ENCODE assay signal across 16 mouse cellular contexts in the genomic region with DNA sequence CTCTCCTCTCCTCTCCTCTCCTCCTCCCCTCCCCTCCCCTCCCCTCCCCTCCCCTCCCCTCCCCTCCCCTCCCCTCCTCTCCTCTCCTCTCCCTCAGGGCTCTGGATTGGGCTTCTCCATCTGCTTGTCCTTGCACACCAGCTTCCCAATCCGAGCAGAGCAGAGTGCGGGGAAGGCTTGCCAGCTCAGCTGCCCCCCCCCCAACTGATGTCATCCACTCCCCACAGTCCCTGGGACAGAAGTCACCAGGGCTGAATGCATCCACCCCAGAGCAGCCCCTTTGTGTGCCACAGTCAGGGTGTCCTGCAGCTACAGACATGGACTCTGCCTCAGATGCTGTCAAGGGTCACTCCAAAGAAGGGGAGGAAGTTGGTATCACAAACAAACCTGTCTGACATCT. TPM values are rescaled to one million over a fixed set of nuclear protein-coding genes. Genes with fewer than 3 reads are reported as not detected.
DNase-seq lines count a peak whose midpoint lies in the region; ATAC-seq lines count a peak whose summit lies in the region.
"Had no signal": no experiment of that assay in that cellular context is flagged by ENCODE, and none has a peak within 500 bp of the region (broad histone marks: within the 10 kb centered on the region; RNA-seq: fewer than 3 reads in every experiment).

No protein-coding gene starts in this region.

- no peak overlapping the region for H3K4me2 ChIP-seq in midbrain, embryonic 16.5 days (ENCODE audit: low read length)
- H3K4me2 ChIP-seq in forebrain, embryonic 14.5 days (ENCODE audit: low read length): no peak overlapping the region
- no peak overlapping the region; the same call in 1 of the 2 replicates for H3K4me2 ChIP-seq in hindbrain, embryonic 16.5 days (ENCODE audit: low read length)
- H3K4me2 ChIP-seq in neural tube, embryonic 15.5 days: no peak overlapping the region
- H3K4me2 ChIP-seq: kidney, embryonic 15.5 days; liver, embryonic 15.5 days had no signal

- no peak overlapping the region for H3K9ac ChIP-seq in midbrain, embryonic 16.5 days (ENCODE audit: low read depth, low read length)
- H3K9ac ChIP-seq in forebrain, embryonic 14.5 days (ENCODE audit: low read length): no peak overlapping the region
- H3K9ac ChIP-seq in hindbrain, embryonic 16.5 days (ENCODE audit: low read depth, low read length): no peak overlapping the region
- H3K9ac ChIP-seq in neural tube, embryonic 15.5 days (replicated peaks): no peak overlapping the region
- H3K9ac ChIP-seq: embryonic facial prominence, embryonic 15.5 days; kidney, embryonic 15.5 days; liver, embryonic 15.5 days had no signal

- peaks cover 61% of the 10 kb centered on the region for H3K27me3 ChIP-seq in midbrain, embryonic 10.5 days (ENCODE audit: low read depth, poor library complexity, severe bottlenecking)
- H3K27me3 ChIP-seq in midbrain, embryonic 16.5 days (ENCODE audit: control insufficient read depth, insufficient read depth, low read depth, low read length): no peaks in the 10 kb centered on the region
- H3K27me3 ChIP-seq in forebrain, embryonic 14.5 days (replicated peaks; ENCODE audit: control insufficient read depth, insufficient read depth, low read length): no peaks in the 10 kb centered on the region
- H3K27me3 ChIP-seq in hindbrain, embryonic 16.5 days (replicated peaks; ENCODE audit: control insufficient read depth, insufficient read depth, low read length): no peaks in the 10 kb centered on the region
- no peaks in the 10 kb centered on the region for H3K27me3 ChIP-seq in neural tube, embryonic 15.5 days (replicated peaks)

- peaks cover 43% of the 10 kb centered on the region for H3K4me1 ChIP-seq in midbrain, embryonic 10.5 days
- peaks cover 22% of the 10 kb centered on the region for H3K4me1 ChIP-seq in midbrain, embryonic 16.5 days (ENCODE audit: control insufficient read depth, insufficient read depth, low read length)
- H3K4me1 ChIP-seq in forebrain, embryonic 14.5 days (ENCODE audit: control insufficient read depth, insufficient read depth, low read length): peaks cover 13% of the 10 kb centered on the region
- H3K4me1 ChIP-seq in hindbrain, embryonic 16.5 days (ENCODE audit: control insufficient read depth, insufficient read depth, low read depth, low read length): peaks cover 14% of the 10 kb centered on the region
- H3K4me1 ChIP-seq in neural tube, embryonic 15.5 days: peaks cover 29% of the 10 kb centered on the region
- H3K4me1 ChIP-seq: kidney, embryonic 15.5 days; liver, embryonic 15.5 days had no signal

- H3K27ac ChIP-seq in midbrain, embryonic 10.5 days (replicated peaks): peak overlapping the region; percentile 86
- H3K27ac ChIP-seq in midbrain, embryonic 16.5 days (ENCODE audit: low read length): no peak overlapping the region
- H3K27ac ChIP-seq in forebrain, embryonic 14.5 days (ENCODE audit: low read depth, low read length): no peak overlapping the region
- no peak overlapping the region; the same call in 1 of the 2 replicates for H3K27ac ChIP-seq in hindbrain, embryonic 16.5 days (ENCODE audit: low read depth, low read length)
- H3K27ac ChIP-seq in neural tube, embryonic 15.5 days (replicated peaks): peak overlapping the region; percentile 81
- H3K27ac ChIP-seq: embryonic facial prominence, embryonic 15.5 days; kidney, embryonic 15.5 days; liver, embryonic 15.5 days had no signal

- H3K9me3 ChIP-seq in midbrain, embryonic 10.5 days (replicated peaks): no peaks in the 10 kb centered on the region
- H3K9me3 ChIP-seq in midbrain, embryonic 16.5 days (replicated peaks; ENCODE audit: control insufficient read depth, low read length, poor library complexity, severe bottlenecking): no peaks in the 10 kb centered on the region
- H3K9me3 ChIP-seq in forebrain, embryonic 14.5 days (replicated peaks; ENCODE audit: control insufficient read depth, low read length): no peaks in the 10 kb centered on the region
- H3K9me3 ChIP-seq in hindbrain, embryonic 16.5 days (ENCODE audit: control insufficient read depth, low read length): no peaks in the 10 kb centered on the region
- H3K9me3 ChIP-seq in neural tube, embryonic 15.5 days (replicated peaks): no peaks in the 10 kb centered on the region
- H3K9me3 ChIP-seq: embryonic facial prominence, embryonic 15.5 days; kidney, embryonic 15.5 days; liver, embryonic 15.5 days had no signal

- peak; percentile 46 for DNase-seq in midbrain, embryonic 10.5 days (ENCODE audit: low spot score)
- DNase-seq in forebrain, embryonic 14.5 days (ENCODE audit: low spot score): no peak
- no peak for DNase-seq in adrenal gland, adult 2 months
- DNase-seq in adrenal gland, postnatal 25 days: no peak
- no peak for DNase-seq in embryo, embryonic 10 days (ENCODE audit: low spot score)
- DNase-seq: adrenal gland, postnatal 14 days; B cell, adult 2 months; cerebellum, postnatal 36 days; lung, postnatal 4 days; right cerebral cortex, adult 18-20 months had no signal

- H3K36me3 ChIP-seq in midbrain, embryonic 10.5 days: no peaks in the 10 kb centered on the region
- no peaks in the 10 kb centered on the region for H3K36me3 ChIP-seq in midbrain, embryonic 16.5 days (ENCODE audit: control insufficient read depth, insufficient read depth, low read length)
- no peaks in the 10 kb centered on the region for H3K36me3 ChIP-seq in forebrain, embryonic 14.5 days (ENCODE audit: control insufficient read depth, insufficient read depth, low read length)
- no peaks in the 10 kb centered on the region for H3K36me3 ChIP-seq in hindbrain, embryonic 16.5 days (ENCODE audit: control insufficient read depth, insufficient read depth, low read length)
- H3K36me3 ChIP-seq in neural tube, embryonic 15.5 days: no peaks in the 10 kb centered on the region
- H3K36me3 ChIP-seq: embryonic facial prominence, embryonic 15.5 days; kidney, embryonic 15.5 days; liver, embryonic 15.5 days had no signal

- H3K4me3 ChIP-seq in midbrain, embryonic 10.5 days: peak overlapping the region; percentile 42
- no peak overlapping the region for H3K4me3 ChIP-seq in midbrain, embryonic 16.5 days (ENCODE audit: low read depth, low read length)
- H3K4me3 ChIP-seq in forebrain, embryonic 14.5 days (ENCODE audit: low read depth, low read length): no peak overlapping the region
- no peak overlapping the region for H3K4me3 ChIP-seq in hindbrain, embryonic 16.5 days (ENCODE audit: low read length)
- H3K4me3 ChIP-seq in neural tube, embryonic 15.5 days (replicated peaks): no peak overlapping the region
- H3K4me3 ChIP-seq: embryonic facial prominence, embryonic 15.5 days; kidney, embryonic 15.5 days; liver, embryonic 15.5 days had no signal

- ATAC-seq in midbrain, embryonic 16.5 days: no peak
- peak; percentile 61 for ATAC-seq in forebrain, embryonic 14.5 days
- peak; percentile 48; the same call in 1 of the 2 replicates for ATAC-seq in hindbrain, embryonic 16.5 days
- ATAC-seq in neural tube, embryonic 15.5 days (ENCODE audit: low FRiP score): no peak

- 50% methylated on average over 2 of the region's 2 CpGs for WGBS in midbrain, embryonic 10.5 days
- WGBS in midbrain, embryonic 16.5 days: 30% methylated on average over 2 of the region's 2 CpGs
- 34% methylated on average over 2 of the region's 2 CpGs for WGBS in forebrain, embryonic 14.5 days
- 0% methylated on average over 2 of the region's 2 CpGs for WGBS in hindbrain, embryonic 16.5 days
- WGBS in neural tube, embryonic 15.5 days: 31% methylated on average over 2 of the region's 2 CpGs

RNA-seq across cellular contexts. Expression of a gene that starts 4.5 kb away (rescaled TPM):
- 7.6 and 8.3 TPM in 2 replicates for polyA plus RNA-seq in midbrain, embryonic 10.5 days (2016; fragmentation: Nextera tagmentation; extraction: Ambion mirVana)
- 49.1 and 54.9 TPM in 2 replicates for polyA plus RNA-seq in midbrain, embryonic 16.5 days (2015; fragmentation: Nextera tagmentation; extraction: Ambion mirVana)
- 28.2 and 32.3 TPM in 2 replicates for polyA plus RNA-seq in forebrain, embryonic 14.5 days (2014; fragmentation: Nextera tagmentation; extraction: Ambion mirVana)
- 68.4 and 69.4 TPM in 2 replicates for polyA plus RNA-seq in hindbrain, embryonic 16.5 days (2015; fragmentation: Nextera tagmentation; extraction: Ambion mirVana)
- polyA plus RNA-seq in neural tube, embryonic 15.5 days (2015; fragmentation: Nextera tagmentation; extraction: Ambion mirVana): 80.9 and 99.8 TPM in 2 replicates
- total RNA-seq in adrenal gland, adult 2 months (2021): 1 to 10 TPM; 4.2 to 7.8 TPM
- polyA plus RNA-seq in adrenal gland, adult 2 months (2012; rRNA removed): 3.3 TPM in 2 replicates
- total RNA-seq in adrenal gland, postnatal 25 days (2021): 6.2 and 7.2 TPM in 2 replicates

Comparison
In these comparisons a context has a peak if more than half of its experiments do, and no peak if none do; other contexts are left out.
1. H3K27ac ChIP-seq: peak in midbrain, embryonic 10.5 days (single experiment) and neural tube, embryonic 15.5 days (single experiment); none in midbrain, embryonic 16.5 days (single experiment), forebrain, embryonic 14.5 days (single experiment) and hindbrain, embryonic 16.5 days (single experiment).
2. ATAC-seq: peak in forebrain, embryonic 14.5 days (single experiment) and hindbrain, embryonic 16.5 days (single experiment); none in midbrain, embryonic 16.5 days (single experiment) and neural tube, embryonic 15.5 days (single experiment).